Mouse (Mus musculus) bone marrow macrophage, adult 2 months (primary cell): ENCODE measurements around the gene Atp2b1.

Experiments used
- CTCF ChIP-seq: IDR thresholded peaks from 2 replicates; pipeline ENCODE4 v1.5.1; 2012; ENCODE audit warnings: low read depth, mild to moderate bottlenecking, low read length, moderate library complexity
- POLR2A ChIP-seq: IDR thresholded peaks from 2 replicates; pipeline ENCODE4 v1.6.1; 2012; ENCODE audit warnings: mild to moderate bottlenecking, low read depth, low read length, borderline replicate concordance

DNA sequence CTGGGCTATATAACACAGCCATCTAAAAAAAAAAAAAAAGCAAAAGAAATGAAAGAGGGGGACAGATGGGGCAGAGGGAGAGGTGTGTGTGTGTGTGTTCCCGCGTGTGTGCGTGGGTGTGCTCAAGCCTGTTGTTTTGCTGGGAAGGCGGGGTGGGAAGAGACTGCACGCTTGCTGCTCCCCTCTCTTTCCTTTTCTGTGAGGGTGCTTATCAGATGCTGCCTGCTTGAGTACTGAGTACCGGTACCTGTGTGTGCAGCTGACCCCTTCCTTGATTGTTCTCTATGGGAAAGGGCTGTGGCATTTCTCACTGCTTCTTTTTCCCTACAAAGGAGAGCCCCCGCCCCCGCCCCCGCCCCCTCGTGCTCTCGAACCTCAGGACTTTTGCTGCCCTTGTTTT lies 15.9 kb downstream of the Atp2b1 start:
- no peak for TF ChIP-seq POLR2A
- TF ChIP-seq CTCF = no peak
